Comparison of ENCODE assay signal across 16 mouse cellular contexts in genomic region chr14:27543838-27544426, GRCm38 (mm10).
"Had no signal": no experiment of that assay in that cellular context is flagged by ENCODE, and none has a peak within 500 bp of the region (broad histone marks: within the 10 kb centered on the region; RNA-seq: fewer than 3 reads in every experiment).

No protein-coding gene starts in this region.

- ATAC-seq: midbrain, embryonic 15.5 days had no signal

- H3K36me3 ChIP-seq: liver, embryonic 13.5 days; midbrain, embryonic 12.5 days; midbrain, embryonic 15.5 days; neural tube, embryonic 12.5 days; neural tube, embryonic 15.5 days had no signal

- H3K9ac ChIP-seq: liver, embryonic 13.5 days; midbrain, embryonic 12.5 days; midbrain, embryonic 15.5 days; neural tube, embryonic 12.5 days; neural tube, embryonic 15.5 days had no signal

- H3K9me3 ChIP-seq: liver, embryonic 13.5 days; midbrain, embryonic 12.5 days; midbrain, embryonic 15.5 days; neural tube, embryonic 12.5 days; neural tube, embryonic 15.5 days had no signal

- H3K4me2 ChIP-seq: liver, embryonic 13.5 days; midbrain, embryonic 12.5 days; midbrain, embryonic 15.5 days; neural tube, embryonic 12.5 days; neural tube, embryonic 15.5 days had no signal

- H3K27me3 ChIP-seq: liver, embryonic 13.5 days; midbrain, embryonic 12.5 days; midbrain, embryonic 15.5 days; neural tube, embryonic 12.5 days; neural tube, embryonic 15.5 days had no signal

- H3K4me3 ChIP-seq: layer of hippocampus, adult 2 months; left cerebral cortex, adult 2 months; liver, embryonic 13.5 days; midbrain, embryonic 12.5 days; midbrain, embryonic 15.5 days; neural tube, embryonic 12.5 days; neural tube, embryonic 15.5 days had no signal

- H3K27ac ChIP-seq: kidney, postnatal 0 days; layer of hippocampus, adult 2 months; left cerebral cortex, adult 2 months; liver, embryonic 13.5 days; macrophage; midbrain, embryonic 12.5 days; midbrain, embryonic 15.5 days; neural tube, embryonic 12.5 days; neural tube, embryonic 15.5 days had no signal

- DNase-seq: kidney, postnatal 25 days; layer of hippocampus, postnatal 36 days; liver, embryonic 13.5 days; lung, adult 2 months; right cerebral cortex, adult 18-20 months; right cerebral cortex, postnatal 25 days; thymus, adult 18-20 months; thymus, postnatal 36 days had no signal

- H3K4me1 ChIP-seq: liver, embryonic 13.5 days; midbrain, embryonic 12.5 days; midbrain, embryonic 15.5 days; neural tube, embryonic 12.5 days; neural tube, embryonic 15.5 days had no signal
